Mouse (Mus musculus) neural tube, embryonic 14.5 days (tissue): ENCODE data around the gene Ccr1l1. TPM values are rescaled to one million over a fixed set of nuclear protein-coding genes. Genes with fewer than 3 reads are reported as not detected.
"Not testable (repeated sequence)": the region's sequence is repeated elsewhere in the genome, so short reads cannot be mapped to it uniquely, and the experiment has no call there.

Experiments used
- ATAC-seq: fragments of 200-750 bp; cut with Nextera tagmentation; 2 replicates; pipeline ENCODE4 v1.8.0; 2017; ENCODE audit warnings: low read depth, mild to moderate bottlenecking, moderate TSS enrichment, moderate library complexity
- H3K27ac ChIP-seq: fragments of 300-500 bp; sonication (generic); 2 replicates; pipeline ENCODE4 v1.5.1; 2014; ENCODE audit warnings: low read depth, mild to moderate bottlenecking, control low read depth, low read length, moderate library complexity, mixed read lengths
- H3K27me3 ChIP-seq: fragments of 300-500 bp; sonication (generic); 2 replicates; pipeline ENCODE4 v1.6.1; 2014; ENCODE audit warnings: low read length; ENCODE audit not compliant: control insufficient read depth, insufficient read depth
- H3K36me3 ChIP-seq: fragments of 300-500 bp; sonication (generic); 2 replicates; pipeline ENCODE4 v1.6.1; 2014; ENCODE audit warnings: low read length, mixed read lengths; ENCODE audit not compliant: control insufficient read depth, insufficient read depth
- H3K4me1 ChIP-seq: fragments of 300-500 bp; sonication (generic); 2 replicates; pipeline ENCODE4 v1.6.1; 2014; ENCODE audit warnings: low read length; ENCODE audit not compliant: control insufficient read depth, insufficient read depth
- H3K4me2 ChIP-seq: fragments of 300-500 bp; sonication (generic); 2 replicates; pipeline ENCODE4 v1.6.1; 2014; ENCODE audit warnings: mild to moderate bottlenecking, low read depth, low read length, control low read depth
- H3K4me3 ChIP-seq: fragments of 300-500 bp; sonication (generic); 2 replicates; pipeline ENCODE4 v1.5.1; 2014; ENCODE audit warnings: low read depth, low read length, control low read depth, mixed read lengths
- H3K9ac ChIP-seq: fragments of 300-500 bp; sonication (generic); replicated peaks from 2 replicates; pipeline ENCODE4 v1.6.1; 2014; ENCODE audit warnings: low read depth, mild to moderate bottlenecking, control low read depth, low read length, mixed read lengths
- H3K9me3 ChIP-seq: fragments of 300-500 bp; sonication (generic); 2 replicates; pipeline ENCODE4 v1.6.1; 2016; ENCODE audit warnings: low read length; ENCODE audit not compliant: control insufficient read depth
- WGBS: fragments of 180-500 bp; shearing (Covaris S2); extraction: QIAGEN DNeasy Blood & Tissue Kit; methylation state at CpG from one replicate; pipeline ENCODE4 v1.1.7; 2014; 5-methylcytosine and 5-hydroxymethylcytosine counted together
- polyA plus RNA-seq: library from polyadenylated mRNA; unstranded; fragments of >200 nt; fragmentation: Nextera tagmentation; extraction: Ambion mirVana; gene quantifications from 2 replicates; pipeline ENCODE4 v1.2.1, GENCODE M21; 2014

The Ccr1l1 gene
- polyA plus RNA-seq, 1 experiment from 2014 or later, result not detected

DNA sequence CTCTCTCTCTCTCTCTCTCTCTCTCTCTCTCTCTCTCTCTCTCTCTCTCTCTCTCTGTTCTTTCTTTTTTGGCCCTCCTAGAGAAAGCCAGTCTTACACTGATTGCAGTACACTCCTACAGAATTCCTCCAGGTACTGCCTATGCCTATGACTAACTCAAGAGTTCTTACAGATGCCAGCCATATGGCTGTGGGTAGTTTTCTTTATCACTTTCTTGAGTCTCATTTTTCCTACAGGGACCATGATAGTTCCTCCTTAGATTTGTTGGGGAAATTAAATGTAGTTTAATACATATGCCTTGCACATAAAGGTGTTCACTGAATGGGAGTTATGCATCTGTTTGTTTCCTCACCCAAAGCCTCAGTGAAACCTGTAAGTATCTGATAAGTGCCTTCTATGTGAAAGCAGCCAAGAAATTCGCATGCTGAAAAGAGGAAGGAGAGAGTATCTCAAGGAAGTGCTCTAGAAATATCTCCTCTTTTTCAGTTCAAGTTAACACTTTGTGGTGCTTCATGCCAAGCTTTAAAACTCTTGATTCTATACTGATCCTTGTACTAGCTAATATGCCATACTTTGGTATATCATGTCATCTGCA is 13.2 kb upstream of the Ccr1l1 start:
- 67% methylated on average over 1 of the region's 1 CpGs for WGBS
- no peak overlapping the region for H3K4me3 ChIP-seq

DNA sequence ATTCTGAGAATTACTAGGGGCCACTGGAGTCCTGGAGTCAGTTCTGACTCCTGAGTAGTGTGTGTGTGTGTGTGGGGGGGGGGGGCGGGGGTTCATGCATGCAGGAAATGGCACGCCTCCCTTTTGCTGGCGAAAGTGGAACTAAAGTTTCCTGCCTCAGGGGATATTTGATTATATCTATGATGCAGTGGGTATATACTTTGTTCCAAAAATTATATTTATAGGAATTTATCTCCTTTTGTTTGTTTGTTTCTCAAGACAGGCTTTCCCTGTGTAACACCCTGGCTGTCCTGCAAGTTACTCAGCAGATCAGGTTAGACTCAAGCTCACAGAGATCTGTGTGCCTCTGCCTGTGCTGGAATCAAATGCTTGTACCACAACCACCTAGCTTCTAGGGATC is 11.5 kb upstream of the Ccr1l1 start:
- Histone ChIP-seq H3K36me3 (no peaks in the 10 kb centered on the region), H3K27ac (no peak overlapping the region), H3K4me3 (no peak overlapping the region), H3K4me1 (no peaks in the 10 kb centered on the region), H3K4me2 (no peak overlapping the region), H3K27me3 (no peaks in the 10 kb centered on the region), H3K9me3 (no peaks in the 10 kb centered on the region), H3K9ac (no peak overlapping the region)
- WGBS, result 89% methylated on average over 3 of the region's 3 CpGs
- no peak for ATAC-seq

More for the DNA sequence above, 13.2 kb upstream of the Ccr1l1 start:
- H3K4me1 ChIP-seq, result no peaks in the 10 kb centered on the region
- no peaks in the 10 kb centered on the region for H3K36me3 ChIP-seq
- ATAC-seq, result no peak
- H3K9ac ChIP-seq, result no peak overlapping the region
- H3K27me3 ChIP-seq, result no peaks in the 10 kb centered on the region
- H3K4me2 ChIP-seq, result no peak overlapping the region
- H3K9me3 ChIP-seq, result no peaks in the 10 kb centered on the region
- no peak overlapping the region for H3K27ac ChIP-seq

DNA sequence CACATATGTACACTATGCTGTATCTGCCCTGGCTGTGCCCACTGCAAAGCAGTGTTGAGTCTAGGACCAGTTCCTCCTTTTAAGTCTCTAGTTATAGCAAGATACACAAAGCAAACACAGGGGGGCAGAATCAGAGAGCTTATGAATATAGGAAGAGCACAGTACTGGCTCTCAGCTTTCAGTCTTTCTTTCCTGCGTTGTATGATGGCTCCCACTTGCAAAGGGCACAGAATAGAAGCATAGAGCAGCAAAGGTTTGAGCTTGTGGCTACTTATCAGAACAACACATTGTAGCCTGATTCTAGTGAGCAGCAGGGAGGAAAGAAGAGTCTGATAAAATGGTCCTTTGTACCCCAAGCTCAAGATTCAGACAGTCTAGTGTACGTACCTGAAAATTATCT is 8.0 kb upstream of the Ccr1l1 start:
- H3K36me3 ChIP-seq, result no peaks in the 10 kb centered on the region
- H3K4me1 ChIP-seq, result no peaks in the 10 kb centered on the region
- no peak overlapping the region for H3K4me3 ChIP-seq
- H3K9ac ChIP-seq, result no peak overlapping the region
- no peak for ATAC-seq
- H3K27me3 ChIP-seq, result no peaks in the 10 kb centered on the region
- H3K4me2 ChIP-seq, result no peak overlapping the region
- no peak overlapping the region for H3K27ac ChIP-seq
- 86% methylated on average over 2 of the region's 2 CpGs for WGBS
- H3K9me3 ChIP-seq, result no peaks in the 10 kb centered on the region

DNA sequence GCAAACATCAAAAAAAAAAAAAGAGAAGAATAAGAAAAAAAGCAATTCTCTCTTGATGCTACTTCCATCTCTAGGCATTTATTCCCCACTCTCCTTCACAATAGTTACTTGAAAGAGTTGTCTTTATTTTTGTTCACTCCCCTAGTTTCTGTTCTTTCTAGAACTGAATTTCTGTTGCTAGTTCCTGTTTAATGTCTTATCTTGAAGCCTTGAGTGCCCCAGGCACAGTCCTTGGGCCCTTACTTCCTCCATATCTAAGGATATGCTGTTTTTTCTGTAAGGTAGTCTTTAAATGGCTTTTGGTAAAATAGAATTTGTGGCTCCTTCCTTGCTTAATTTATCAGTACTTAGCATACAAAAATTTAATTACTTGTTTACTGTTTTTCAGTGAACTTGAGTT is 6.7 kb upstream of the Ccr1l1 start:
- H3K27ac ChIP-seq, result no peak overlapping the region
- no peak overlapping the region for H3K9ac ChIP-seq
- H3K4me1 ChIP-seq, result no peaks in the 10 kb centered on the region
- H3K4me2 ChIP-seq, result no peak overlapping the region
- no peak overlapping the region for H3K4me3 ChIP-seq
- H3K27me3 ChIP-seq, result no peaks in the 10 kb centered on the region
- no peaks in the 10 kb centered on the region for H3K9me3 ChIP-seq
- no peak for ATAC-seq
- H3K36me3 ChIP-seq, result no peaks in the 10 kb centered on the region

DNA sequence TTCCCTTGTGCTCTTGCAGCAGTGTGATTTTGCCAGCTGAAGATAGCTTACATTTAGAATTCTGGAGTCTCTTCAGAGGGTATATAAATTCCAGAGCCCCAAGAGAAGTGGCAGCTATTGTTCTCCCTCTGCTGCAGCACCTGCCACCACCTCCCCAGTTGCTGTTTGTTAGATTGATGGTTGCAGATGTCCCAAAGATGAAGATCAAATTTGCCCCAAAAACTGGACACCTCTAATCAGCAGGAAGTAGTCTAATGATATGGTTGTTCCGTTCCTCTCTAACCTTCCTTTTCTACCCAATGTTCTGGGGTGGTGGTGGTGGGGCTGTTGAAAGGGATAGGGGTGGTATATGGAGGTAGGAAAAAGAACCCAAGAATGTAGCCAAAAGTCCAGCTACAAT is 4.5 kb upstream of the Ccr1l1 start:
- no peaks in the 10 kb centered on the region for H3K9me3 ChIP-seq
- ATAC-seq, result no peak
- no peak overlapping the region for H3K4me2 ChIP-seq
- H3K36me3 ChIP-seq, result no peaks in the 10 kb centered on the region
- H3K4me3 ChIP-seq, result no peak overlapping the region
- no peak overlapping the region for H3K9ac ChIP-seq
- H3K27ac ChIP-seq, result no peak overlapping the region
- no peaks in the 10 kb centered on the region for H3K27me3 ChIP-seq
- 92% methylated on average over 1 of the region's 1 CpGs for WGBS
- H3K4me1 ChIP-seq, result no peaks in the 10 kb centered on the region

DNA sequence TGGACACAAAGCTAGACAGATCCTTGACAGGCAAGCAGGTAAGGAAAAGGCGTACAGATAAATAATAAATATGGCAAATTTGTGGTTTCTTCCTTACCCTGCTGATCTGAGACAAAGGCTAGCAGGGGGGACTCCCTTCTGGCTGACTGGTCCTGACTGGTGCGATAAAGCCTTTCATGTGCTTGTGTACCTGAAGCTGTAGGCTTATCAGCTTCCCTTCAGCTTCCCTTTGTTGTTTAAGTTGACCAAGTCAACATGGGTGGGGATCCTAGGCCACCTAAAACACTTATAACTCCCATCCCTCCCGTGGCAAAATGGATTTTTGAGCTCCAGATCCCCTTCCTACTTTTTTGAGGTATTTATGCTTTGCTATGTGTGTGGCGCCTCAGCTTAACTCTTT is 3.7 kb upstream of the Ccr1l1 start:
- 83% methylated on average over 4 of the region's 4 CpGs for WGBS
- no peak overlapping the region for H3K9ac ChIP-seq
- no peak for ATAC-seq
- no peak overlapping the region for H3K27ac ChIP-seq
- no peaks in the 10 kb centered on the region for H3K27me3 ChIP-seq
- no peaks in the 10 kb centered on the region for H3K9me3 ChIP-seq
- H3K4me3 ChIP-seq, result no peak overlapping the region
- H3K4me2 ChIP-seq, result no peak overlapping the region
- no peaks in the 10 kb centered on the region for H3K36me3 ChIP-seq
- H3K4me1 ChIP-seq, result no peaks in the 10 kb centered on the region

DNA sequence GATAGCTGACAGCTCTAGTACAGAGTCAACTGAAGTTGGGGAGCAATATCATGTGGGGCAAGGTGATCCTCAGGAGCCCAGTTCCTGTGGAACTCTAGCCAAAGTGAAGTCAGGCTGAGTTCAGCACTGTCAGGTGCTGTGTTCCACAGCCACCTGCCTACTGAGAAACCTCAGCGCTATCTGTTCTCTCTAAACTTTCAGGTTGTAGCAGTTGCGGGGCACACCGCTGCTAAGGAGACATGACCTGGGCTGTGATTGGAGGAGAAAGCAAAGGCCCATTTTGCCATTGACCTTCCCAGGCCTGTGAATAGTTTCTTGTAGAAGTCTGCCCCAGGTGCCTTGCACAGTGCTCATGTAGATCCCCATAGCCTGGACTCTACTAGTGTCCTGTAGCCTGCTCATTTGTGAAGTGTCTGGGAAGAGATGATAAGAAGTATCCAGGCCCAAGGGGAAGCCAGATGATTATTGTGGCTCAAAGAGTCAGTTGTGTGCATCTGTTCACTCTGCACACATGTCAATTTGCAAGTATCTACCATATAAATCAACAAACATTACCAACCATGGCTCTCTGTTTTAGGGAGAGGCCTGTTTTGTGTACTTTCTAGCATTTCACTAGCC is 2.8 kb upstream of the Ccr1l1 start:
- H3K9ac ChIP-seq, H3K4me1 ChIP-seq, H3K27ac ChIP-seq, H3K27me3 ChIP-seq, H3K9me3 ChIP-seq, H3K4me3 ChIP-seq, H3K36me3 ChIP-seq, ATAC-seq, H3K4me2 ChIP-seq: not testable (repeated sequence)
- no CpG with 5 or more reads among the region's 3 CpGs for WGBS

DNA sequence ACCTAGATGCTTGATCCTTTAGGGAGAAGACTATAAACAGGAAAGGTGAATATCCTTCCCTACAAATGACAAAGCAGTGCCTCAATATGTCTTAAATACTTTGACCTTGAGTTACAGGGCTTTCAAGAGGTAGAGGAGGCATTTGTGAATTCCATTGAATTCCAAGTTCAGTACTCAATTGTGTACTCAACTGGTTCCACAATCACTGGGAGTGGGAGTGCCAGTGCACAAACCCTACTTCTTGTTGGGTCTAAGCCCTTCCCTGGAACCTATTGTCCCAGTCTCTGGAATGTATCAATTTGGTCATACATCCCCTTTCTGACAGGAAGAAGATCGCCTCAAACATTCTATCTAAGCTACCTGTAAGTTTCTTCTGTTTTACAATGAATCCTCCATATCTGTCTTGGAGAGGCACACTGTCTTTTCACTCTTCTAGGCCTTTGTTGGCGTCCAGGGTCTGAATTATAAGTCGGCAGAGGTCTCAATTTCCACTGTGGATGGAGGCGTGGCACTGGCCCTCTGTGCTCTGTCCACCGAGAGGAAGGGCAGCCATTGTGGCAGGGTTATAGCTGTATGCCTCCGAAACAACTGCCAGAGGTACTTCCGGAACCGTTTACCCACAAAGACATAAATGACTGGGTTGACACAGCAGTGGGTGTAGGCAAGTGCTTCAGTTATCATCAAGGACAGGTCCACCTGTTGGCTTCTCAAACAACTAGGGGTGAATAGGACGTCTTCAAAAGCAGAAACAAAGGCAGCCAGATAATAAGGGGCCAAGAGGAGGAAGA is 1.1 kb downstream of the Ccr1l1 start:
- no peak for ATAC-seq
- Histone ChIP-seq H3K9ac (no peak overlapping the region), H3K36me3 (no peaks in the 10 kb centered on the region), H3K4me3 (no peak overlapping the region), H3K4me2 (no peak overlapping the region), H3K27me3 (no peaks in the 10 kb centered on the region), H3K9me3 (no peaks in the 10 kb centered on the region), H3K27ac (no peak overlapping the region), H3K4me1 (no peaks in the 10 kb centered on the region)
- WGBS, result 83% methylated on average over 9 of the region's 9 CpGs

DNA sequence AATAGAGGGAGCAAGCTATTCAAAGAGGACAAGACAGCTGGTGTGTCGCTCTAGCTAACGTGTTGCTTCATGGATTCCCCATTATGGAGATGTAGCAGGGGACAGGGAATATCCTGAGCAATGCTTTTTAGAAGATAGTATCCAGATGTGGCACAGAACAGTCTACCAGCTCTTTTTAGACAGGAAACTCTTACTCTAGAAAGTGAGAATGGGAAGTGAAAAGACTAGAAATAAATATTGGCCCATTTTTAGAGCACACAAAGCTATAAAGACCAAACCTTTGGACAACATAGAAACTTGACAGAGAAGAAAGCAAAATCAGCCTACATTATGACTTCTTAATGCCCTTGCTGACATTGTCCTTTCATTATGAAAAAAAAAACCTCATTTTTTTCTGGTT is 2.6 kb downstream of the Ccr1l1 start:
- ATAC-seq, result no peak
- Histone ChIP-seq H3K9ac (no peak overlapping the region), H3K27me3 (no peaks in the 10 kb centered on the region), H3K9me3 (no peaks in the 10 kb centered on the region), H3K4me1 (no peaks in the 10 kb centered on the region), H3K4me2 (no peak overlapping the region), H3K27ac (no peak overlapping the region), H3K36me3 (no peaks in the 10 kb centered on the region), H3K4me3 (no peak overlapping the region)
- 79% methylated on average over 2 of the region's 2 CpGs for WGBS
